Mouse (Mus musculus) E14TG2a.4 (cell line): ENCODE measurements around the gene Diaph2.
"Not testable (repeated sequence)": the region's sequence is repeated elsewhere in the genome, so short reads cannot be mapped to it uniquely, and the experiment has no call there.

Experiments
- CTCF ChIP-seq: conservative IDR thresholded peaks from 2 replicates; pipeline ENCODE4 v1.5.1; 2014; ENCODE audit warnings: low read length
- NANOG ChIP-seq: IDR thresholded peaks from 2 replicates; pipeline ENCODE4 v1.6.1; 2014; ENCODE audit warnings: borderline replicate concordance, low read length, mixed read lengths

DNA sequence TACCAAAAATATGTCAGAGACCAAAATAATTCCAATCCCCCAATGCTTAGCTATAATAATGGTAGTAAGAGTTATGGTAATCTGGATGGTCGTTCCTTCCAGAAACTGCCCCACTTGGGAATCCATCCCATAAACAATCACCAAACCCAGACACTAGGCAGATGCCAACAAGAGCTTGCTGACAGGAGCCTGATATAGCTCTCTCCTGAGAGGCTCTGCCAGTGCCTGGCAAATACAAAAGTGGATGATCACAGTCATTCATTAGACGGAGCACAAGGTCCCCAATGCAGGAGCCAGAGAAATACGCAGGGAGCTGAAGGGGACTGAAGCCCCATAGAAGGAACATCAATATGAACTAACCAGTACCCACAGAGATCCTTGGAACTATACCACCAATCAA is 657.9 kb downstream of the Diaph2 start:
- not testable (repeated sequence) for TF ChIP-seq CTCF, NANOG
